Mouse (Mus musculus): Measurements from ENCODE around the gene Filip1.

Gene Filip1

DNA sequence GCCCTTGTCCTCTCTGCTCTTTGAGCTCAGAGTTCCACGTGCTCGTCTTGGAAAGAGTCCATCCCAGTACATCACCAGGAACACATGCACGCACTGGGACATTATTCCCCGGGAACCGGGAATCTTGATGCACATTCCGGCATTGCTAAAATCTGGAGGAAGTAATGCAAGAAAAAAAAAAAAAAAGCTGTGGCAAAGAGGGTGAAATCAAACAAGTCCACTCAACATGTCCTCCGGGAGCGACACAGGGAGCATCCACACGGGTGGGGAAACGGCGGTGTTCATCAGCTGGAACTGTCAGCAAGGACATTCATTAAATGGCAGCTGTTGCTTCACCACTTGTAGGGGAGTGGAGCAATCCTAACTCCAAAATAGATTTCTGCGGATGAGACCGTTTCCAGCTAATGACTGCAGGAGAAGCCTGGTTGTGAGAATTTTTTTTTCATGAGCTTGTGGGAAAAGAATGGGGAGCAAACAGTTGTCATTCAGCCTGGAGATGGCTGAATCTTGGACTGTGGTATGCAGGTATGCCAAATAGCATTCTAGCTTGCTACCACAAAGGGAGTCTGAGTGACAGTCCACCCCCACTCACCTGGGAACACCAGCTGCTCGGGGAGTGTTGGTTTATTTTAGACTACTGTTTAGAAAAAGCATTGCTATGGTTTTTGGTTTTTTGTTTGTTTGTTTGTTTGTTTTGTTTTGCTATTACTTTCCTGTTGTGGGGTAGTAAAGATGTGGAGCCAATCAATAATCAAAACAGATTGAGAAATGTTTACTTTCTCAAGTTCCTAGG lies 46.9 kb downstream of the Filip1 start:
- TF ChIP-seq GATA4 (IDR thresholded peaks at IDR 0.05; ENCODE audit: insufficient replicate concordance, low read length), result no peak

GRCm38 (mm10) chr9:79965003-79965402 lies 47.6 kb downstream of the Filip1 start:
- no peak for TF ChIP-seq GATA4 (IDR thresholded peaks at IDR 0.05; ENCODE audit: insufficient replicate concordance, low read length)

DNA sequence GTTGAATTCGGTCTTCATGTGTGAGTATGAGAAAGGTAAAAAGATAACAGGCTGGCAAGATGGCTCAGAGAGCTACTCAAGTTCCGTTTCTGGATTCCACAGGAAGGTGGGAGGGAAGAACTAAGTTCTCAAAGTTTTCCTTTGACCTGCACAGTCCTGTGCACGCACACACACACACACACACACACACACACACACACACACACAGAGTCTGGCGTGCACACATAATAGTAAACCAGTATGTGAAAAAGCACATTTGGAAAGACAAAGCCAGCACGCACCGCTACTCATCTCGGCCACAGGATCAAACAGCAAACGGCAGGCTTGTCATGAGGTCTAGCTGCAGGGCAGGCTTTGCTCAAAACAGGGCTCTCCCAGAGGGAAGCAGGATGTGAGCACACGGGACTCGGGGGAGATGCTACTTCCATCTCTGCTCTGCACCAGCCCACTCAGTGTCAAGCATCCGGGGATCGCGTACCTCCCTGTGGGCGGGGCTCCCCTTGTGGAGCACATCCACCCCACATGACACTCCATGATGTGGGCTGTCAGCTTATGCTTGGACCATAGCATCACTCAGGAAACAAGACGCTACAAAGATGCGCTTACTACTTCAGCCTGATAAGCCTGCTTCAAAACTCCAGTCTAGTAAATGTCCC lies 50.9 kb downstream of the Filip1 start:
- TF ChIP-seq GATA4 (IDR thresholded peaks at IDR 0.05; ENCODE audit: insufficient replicate concordance, low read length), result no peak

DNA sequence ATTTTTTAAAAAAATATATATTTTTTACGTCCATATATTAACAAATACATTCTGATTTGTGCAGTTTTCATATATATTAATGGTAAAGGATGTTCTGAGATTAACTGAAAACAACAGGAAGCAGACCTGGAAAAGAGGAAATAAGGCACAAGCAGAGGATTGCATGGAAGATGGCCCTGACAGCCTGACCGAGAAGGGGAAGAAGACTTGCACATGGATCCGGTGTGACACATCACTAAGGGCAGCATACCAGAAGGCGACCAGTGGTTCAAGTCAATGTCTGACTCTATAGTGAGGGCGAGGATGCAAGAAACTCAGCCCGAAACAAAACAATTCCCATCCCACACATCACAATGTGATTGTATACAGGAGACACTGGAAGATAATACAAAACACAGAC lies 52.2 kb downstream of the Filip1 start:
- no peak for TF ChIP-seq GATA4 (IDR thresholded peaks at IDR 0.05; ENCODE audit: insufficient replicate concordance, low read length)

- TF ChIP-seq GATA4 (IDR thresholded peaks at IDR 0.05; ENCODE audit: insufficient replicate concordance, low read length), result no peak
Measured at GRCm38 (mm10) chr9:79958395-79958794, 54.3 kb downstream of the Filip1 start.

DNA sequence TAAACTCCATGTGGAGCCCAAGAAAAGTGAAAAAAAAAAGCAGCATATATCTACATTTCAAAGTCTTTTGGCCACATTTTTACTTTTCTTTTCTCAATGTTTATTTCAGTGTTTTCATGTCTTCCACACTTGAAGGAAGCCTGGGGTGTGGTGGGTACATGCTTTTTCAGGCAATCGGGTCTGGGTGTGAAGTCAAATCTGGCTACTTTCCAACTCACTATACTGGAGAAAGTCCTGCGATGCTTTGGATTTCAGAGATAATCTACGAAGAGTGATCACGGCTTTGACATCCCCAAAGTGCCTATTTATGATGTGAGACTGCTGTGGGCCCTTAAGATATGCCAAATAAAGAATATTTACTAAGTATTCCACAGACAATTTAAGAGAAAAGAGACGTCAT lies 57.7 kb downstream of the Filip1 start:
- TF ChIP-seq GATA4 (IDR thresholded peaks at IDR 0.05; ENCODE audit: insufficient replicate concordance, low read length), result no peak

DNA sequence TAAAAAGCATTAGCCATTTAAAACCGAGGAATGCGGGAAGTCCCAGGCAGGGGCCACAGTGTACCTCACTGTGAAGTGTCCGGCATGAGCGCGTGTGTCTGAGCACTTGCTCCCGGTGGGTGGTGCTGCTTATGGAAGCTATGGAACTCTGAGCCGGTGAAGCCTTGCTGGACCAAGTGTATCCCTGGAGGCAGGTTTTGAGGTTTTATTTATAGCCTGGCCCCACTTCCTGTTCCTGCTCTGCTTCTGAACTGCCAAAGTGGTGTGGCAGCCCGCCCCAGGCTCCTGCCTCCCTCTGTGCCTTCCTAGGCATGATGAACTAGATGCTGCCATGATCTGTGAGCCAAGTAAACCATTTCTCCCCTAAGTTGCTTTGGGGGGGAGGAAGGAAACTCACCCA lies 60.7 kb downstream of the Filip1 start:
- TF ChIP-seq GATA4 (IDR thresholded peaks at IDR 0.05; ENCODE audit: insufficient replicate concordance, low read length), result no peak

DNA sequence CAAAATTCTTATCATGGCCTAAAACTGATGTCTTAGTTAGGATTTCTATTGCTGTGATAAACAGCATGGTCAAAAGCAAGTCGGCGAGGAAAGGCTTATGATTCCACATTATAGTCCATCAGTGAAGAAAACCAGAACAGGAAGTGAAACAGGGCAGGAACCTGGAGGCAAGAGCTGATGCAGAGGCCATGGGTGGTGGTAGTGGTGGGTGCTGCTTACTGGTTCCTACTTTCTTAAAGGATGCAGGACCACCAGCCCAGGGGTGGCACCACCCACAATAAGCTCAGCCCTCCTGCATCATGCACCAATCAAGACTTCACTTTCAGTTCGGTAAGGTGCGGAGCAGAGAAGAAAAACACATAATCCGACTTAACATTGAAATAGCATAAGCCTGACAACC lies 61.3 kb downstream of the Filip1 start:
- TF ChIP-seq GATA4 (IDR thresholded peaks at IDR 0.05; ENCODE audit: insufficient replicate concordance, low read length), result no peak

GRCm38 (mm10) chr9:79950666-79951065 lies 62.0 kb downstream of the Filip1 start:
- TF ChIP-seq GATA4 (IDR thresholded peaks at IDR 0.05; ENCODE audit: insufficient replicate concordance, low read length), result no peak

DNA sequence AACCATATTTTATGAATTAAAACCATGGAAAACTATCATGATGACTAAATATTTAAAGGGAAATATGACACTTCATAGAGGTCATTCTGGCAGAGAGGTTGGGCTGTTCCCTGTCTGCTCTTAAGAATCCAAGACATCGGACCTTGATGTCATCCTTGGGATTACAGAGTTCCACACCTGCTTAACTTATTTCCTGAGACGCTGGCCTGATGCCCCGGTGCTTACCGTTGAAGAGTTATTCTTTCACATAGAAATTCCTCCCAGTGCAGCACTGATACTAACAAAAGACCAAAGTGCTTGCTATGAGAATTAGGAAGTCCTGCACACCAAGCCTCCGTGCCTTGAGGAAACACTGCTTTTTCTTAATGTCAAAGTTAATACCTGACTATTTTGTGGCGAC lies 62.6 kb downstream of the Filip1 start:
- no peak for TF ChIP-seq GATA4 (IDR thresholded peaks at IDR 0.05; ENCODE audit: insufficient replicate concordance, low read length)

DNA sequence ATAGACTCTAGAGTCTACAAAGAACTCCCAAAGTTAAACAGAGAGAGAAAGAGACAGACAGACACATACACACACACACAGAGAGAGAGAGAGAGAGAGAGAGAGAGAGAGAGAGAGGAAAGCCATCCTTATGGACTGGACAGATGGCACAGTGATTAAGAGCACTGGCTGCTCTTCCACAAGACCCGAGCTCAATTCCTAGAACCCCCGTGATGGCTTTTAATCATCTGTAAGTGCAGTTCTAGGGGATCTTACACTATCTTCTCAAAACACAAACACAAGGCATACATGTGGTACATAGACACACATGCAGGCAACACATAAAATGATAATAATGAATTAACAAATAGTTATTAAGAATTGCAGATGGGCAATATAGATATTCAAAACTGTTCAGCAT lies 64.3 kb downstream of the Filip1 start:
- TF ChIP-seq GATA4 (IDR thresholded peaks at IDR 0.05; ENCODE audit: insufficient replicate concordance, low read length), result no peak

DNA sequence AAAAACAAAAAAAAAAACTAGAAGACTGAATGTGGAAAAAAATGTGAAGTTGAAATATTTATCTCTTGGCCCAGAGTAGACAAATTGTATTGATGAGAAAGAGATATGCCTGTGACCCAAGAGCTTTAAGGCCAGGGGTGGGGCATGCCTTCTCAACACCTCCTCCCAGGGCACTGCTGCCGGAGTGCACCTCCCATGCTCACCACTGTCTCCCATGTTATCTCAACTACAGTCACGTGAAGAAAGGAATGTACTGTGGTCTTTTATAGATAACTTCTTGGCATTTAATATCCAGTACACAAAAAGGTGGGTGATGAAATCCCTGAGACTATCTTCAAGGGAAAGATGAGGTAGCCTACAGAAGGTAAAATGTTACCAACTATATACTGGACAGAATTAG lies 64.7 kb downstream of the Filip1 start:
- TF ChIP-seq GATA4 (IDR thresholded peaks at IDR 0.05; ENCODE audit: insufficient replicate concordance, low read length), result no peak

DNA sequence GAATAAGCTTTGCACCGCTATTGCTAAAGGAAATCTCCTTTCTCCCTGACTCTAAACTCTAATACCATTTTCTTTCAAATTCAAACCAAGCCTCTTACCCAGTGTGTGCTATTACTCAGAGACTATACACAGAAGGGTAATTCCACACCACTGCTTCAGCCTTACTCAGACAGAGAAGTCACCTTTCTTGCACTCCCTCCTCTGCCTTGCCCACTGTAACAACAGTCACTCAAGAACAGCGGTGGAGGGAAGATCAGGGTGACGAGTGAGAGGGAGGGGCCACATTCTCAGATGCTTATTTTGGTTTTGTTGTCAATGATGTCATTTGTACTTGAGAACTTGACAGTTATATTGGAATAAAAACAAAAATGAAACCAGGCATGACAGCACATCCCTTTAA lies 65.2 kb downstream of the Filip1 start:
- no peak for TF ChIP-seq GATA4 (IDR thresholded peaks at IDR 0.05; ENCODE audit: insufficient replicate concordance, low read length)

DNA sequence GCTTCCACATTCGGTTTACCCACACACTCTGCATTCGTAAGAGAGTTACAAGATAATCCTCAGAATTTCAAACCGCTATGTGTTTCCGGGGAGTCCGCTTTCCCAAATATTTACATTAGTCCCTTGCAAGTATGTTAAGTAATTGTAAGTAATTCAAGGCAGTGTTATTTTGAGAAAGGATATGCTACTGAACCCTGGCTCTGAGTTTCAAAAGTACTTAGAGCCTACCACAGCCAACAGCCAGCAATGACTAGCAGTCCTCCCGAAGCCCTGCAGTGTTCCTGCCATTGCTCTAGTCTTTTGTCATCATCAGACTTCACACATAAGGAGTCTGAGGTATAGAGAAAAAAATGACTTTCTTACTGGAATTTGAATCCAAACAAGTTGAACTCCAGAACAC lies 67.8 kb downstream of the Filip1 start:
- TF ChIP-seq GATA4 (IDR thresholded peaks at IDR 0.05; ENCODE audit: insufficient replicate concordance, low read length), result no peak

DNA sequence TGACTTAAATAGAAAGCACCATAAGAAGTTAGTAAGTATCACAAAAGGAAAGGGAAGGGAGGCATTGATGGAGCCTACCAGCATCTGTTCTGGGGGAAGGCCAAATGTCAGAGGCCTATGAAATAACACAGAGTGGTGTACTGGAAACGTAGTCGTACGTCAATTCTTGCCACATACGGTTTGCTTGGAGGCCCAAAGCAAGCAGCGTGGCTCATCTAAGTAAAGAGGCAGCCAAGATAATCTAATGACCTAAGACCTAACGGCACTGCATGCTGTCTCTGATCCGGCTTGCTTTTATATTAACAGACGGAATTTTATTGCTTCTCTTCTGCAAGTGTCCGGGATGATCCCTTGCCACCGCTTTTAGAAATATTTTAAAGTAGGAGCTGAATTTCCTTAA lies 68.7 kb downstream of the Filip1 start:
- no peak for TF ChIP-seq GATA4 (IDR thresholded peaks at IDR 0.05; ENCODE audit: insufficient replicate concordance, low read length)

GRCm38 (mm10) chr9:79938416-79939206 lies 74.0 kb downstream of the Filip1 start:
- no peak for TF ChIP-seq GATA4 (IDR thresholded peaks at IDR 0.05; ENCODE audit: insufficient replicate concordance, low read length)
